Mouse (Mus musculus) brain, embryonic 14.5 days (tissue): Measurements from ENCODE around the gene Nomo1.

Experiments
- CTCF ChIP-seq: fragments of 200-500 bp; IDR thresholded peaks from 2 replicates; pipeline ENCODE4 v1.5.1; 2012; ENCODE audit warnings: inconsistent platforms, mild to moderate bottlenecking, moderate library complexity, borderline replicate concordance; ENCODE audit not compliant: insufficient read depth, insufficient read length; ENCODE audit errors: extremely low read depth
- POLR2A ChIP-seq: fragments of 200-500 bp; IDR thresholded peaks from 2 replicates; pipeline ENCODE4 v1.6.1; 2012; ENCODE audit warnings: mild to moderate bottlenecking, inconsistent platforms, borderline replicate concordance; ENCODE audit not compliant: poor library complexity, insufficient read depth, insufficient read length, severe bottlenecking; ENCODE audit errors: extremely low read depth

GRCm38 (mm10) chr7:46088241-46088640 lies 54.7 kb downstream of the Nomo1 start:
- TF ChIP-seq CTCF: no peak
- TF ChIP-seq POLR2A: no peak
